Mouse (Mus musculus) spleen, adult 2 months (tissue): ENCODE data around the gene Nfib.

Source experiments
- CTCF ChIP-seq: fragments of 200-500 bp; IDR thresholded peaks from 2 replicates; pipeline ENCODE4 v1.5.1; 2011; ENCODE audit warnings: mild to moderate bottlenecking, inconsistent platforms; ENCODE audit not compliant: insufficient read depth, insufficient read length, insufficient replicate concordance; ENCODE audit errors: extremely low read depth
- POLR2A ChIP-seq: fragments of 200-500 bp; IDR thresholded peaks from 2 replicates; pipeline ENCODE4 v1.6.1; 2011; ENCODE audit warnings: low read depth, low read length, inconsistent platforms

DNA sequence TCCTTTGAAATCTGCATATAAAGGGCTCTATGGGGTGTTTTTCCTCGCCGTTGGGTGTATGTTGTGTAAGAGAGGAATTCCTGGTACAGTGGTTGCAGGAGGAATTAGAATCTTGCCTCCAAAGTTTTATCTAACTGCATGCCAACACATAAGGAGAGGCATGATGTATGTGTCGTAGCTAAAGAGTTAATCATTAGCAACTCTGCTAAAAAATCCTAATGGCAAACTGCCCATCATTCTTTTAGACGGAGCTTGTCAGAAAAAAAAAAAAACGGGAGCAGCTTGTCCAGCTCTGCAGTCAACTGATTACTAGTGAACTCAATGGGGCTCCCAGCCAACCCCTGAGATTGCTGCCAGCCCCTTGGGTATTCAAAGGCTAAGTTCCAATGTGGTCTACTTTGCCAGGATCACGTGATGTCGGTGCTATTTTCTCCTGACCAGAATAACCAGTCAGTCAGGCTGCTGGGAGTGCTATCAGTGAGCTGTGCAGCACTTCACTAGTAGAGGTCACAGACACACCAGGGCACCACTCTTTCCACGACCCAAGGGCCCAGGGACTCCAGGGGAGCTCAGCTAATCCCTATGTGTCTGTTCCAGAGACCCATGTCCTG, 258.4 kb downstream of the Nfib start:
- no peak for TF ChIP-seq POLR2A
- TF ChIP-seq CTCF, result no peak
